Mouse (Mus musculus) kidney, postnatal 4 days (tissue): ENCODE results near the gene Crhr2.

ENCODE experiments used
- DNase-seq, 2 experiments: peaks; one replicate each; pipeline ENCODE4 v3.0.0; 2021; ENCODE audit warnings: mixed read lengths in 2 of 2

Crhr2 gene

DNA sequence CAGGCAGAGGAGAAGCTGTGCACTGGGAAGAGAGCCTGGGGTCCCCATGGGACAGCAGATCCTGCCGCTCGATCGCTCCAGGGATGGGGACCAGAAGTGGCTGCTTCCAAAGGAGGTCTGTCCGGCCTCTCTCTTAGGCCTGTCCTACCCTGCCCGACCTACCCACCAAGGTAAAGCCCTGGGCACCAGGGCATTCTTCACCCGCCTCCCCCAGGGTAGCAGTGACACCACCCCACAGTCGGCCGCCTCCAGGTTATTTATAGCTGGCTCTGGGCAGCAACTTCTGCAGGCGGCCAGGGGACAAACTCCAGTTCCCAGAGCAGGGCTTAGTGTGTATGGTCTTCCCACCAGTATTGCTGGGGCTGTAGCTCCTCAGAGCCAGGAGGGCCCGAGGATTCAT is at the start of gene Crhr2:
TSS of gene Crhr2 (minus strand) at position 223 of the 400 bp plus-strand sequence.
- DNase-seq = peak; percentile 7 to 33

DNA sequence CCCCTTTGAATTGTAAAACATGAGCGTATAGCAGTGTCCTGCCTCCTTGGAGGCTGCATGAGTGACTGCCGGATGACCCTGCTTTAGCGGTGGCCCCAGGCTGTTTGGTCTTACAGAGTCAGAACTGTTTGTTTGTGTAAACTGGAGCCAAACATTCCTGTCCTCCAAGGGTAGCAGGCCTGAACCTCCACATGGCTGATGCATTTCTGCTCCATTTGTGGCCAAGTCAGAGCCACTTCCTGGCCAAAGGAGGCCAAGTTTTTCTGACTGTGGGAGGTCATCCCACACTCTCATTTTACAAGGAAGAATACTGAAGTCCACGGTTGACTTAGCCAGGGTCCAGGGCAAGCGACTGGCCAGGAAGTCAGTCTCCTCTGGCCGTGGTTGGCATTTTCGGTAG is 46.7 kb upstream of the Crhr2 start:
- peak; percentile 22 to 30 for DNase-seq

DNA sequence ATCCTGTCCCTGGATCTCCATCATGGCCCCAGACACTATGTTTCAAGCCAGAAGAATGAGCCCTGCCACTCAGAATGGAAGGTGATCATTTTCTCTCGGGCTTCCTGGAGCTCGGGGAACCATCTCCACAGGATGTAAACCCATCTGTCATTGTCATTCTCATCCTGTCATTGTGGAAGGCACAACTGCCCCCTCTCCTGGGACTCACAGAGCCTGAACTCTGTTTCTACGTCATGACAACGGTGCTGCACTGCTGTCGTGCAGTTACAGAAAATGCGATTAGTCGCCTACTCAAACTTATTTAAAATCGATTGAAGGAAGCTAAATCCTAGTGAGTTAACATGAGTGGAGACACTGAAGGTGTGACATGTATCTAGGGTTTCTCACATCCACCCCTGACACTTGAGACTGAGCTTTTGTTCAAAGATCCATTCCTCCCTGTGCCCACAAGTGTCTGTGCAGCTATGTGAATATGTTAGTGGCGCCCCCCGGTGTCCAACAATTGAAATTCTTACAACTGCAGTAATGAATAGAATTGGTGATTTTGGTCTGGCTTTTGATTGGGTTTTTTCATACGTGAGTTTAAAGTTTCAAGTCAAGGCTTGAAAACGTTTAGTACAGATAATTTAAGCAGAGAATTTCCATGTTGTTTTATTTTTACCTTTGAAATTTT is 44.4 kb upstream of the Crhr2 start:
- DNase-seq = peak; percentile 44 to 58

DNA sequence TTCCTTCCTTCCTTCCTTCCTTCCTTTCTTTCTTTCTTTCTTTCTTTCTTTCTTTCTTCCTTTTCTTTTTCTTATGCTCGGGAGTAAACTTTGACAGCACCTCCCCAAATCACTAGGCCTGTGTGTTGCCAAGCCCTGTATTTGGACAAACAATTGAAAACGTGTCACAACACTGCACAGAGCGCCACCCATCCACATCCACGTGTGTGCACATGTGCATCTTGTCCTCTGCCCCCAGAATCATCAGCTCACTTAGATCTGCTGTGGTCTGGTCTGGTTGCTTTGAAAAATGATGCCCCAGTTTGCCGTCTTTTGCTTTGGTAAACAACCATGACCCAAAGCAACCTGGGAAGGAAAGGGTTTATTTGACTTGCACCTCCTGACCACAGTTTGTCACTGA is 43.1 kb upstream of the Crhr2 start:
- peak; percentile 16 to 32 for DNase-seq

DNA sequence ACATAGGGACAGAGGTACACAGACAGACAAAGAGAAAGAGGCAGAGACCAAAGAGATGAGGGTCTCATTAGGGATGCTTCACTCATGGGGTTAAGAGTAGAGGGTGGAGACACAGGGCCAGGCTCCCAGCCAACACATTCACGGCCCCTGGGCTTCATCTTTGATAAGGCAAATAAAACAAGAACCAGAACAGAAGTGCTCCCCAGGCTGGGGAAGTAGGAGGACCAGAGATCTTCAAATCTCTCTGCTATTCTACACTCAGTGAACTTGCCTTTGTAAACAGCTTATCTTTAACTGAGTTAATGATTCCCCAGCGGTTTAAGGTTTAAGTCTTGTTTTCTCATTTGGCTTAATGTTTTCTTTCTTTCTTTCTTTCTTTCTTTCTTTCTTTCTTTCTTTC is 42.6 kb upstream of the Crhr2 start:
- DNase-seq = peak; percentile 35 to 45

DNA sequence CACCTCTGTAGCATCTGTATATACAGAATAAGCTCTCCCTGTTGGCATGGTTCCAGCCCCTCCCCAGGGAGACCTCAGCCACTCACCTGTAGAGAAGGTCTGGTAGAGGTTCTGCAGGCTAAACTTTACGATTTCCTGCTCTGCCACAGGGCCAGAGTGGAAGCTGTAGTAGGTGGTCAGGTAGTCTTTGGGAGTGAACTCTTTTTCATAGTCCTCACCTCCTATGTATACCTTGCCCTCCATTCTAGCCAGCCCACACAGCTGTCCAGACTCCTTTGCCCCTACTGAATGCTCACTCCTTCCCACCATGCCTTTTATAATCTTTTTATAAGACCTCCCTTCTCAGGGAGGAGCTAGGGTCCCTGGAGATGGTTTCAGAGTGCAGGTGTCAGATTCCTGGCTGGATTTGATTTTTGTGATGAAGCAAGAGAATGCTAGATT is 41.9 kb upstream of the Crhr2 start, which contains the start of gene Inmt:
TSS of gene Inmt (minus strand) at position 303 of the 441 bp plus-strand sequence.
- DNase-seq = peak; percentile 48 to 57

DNA sequence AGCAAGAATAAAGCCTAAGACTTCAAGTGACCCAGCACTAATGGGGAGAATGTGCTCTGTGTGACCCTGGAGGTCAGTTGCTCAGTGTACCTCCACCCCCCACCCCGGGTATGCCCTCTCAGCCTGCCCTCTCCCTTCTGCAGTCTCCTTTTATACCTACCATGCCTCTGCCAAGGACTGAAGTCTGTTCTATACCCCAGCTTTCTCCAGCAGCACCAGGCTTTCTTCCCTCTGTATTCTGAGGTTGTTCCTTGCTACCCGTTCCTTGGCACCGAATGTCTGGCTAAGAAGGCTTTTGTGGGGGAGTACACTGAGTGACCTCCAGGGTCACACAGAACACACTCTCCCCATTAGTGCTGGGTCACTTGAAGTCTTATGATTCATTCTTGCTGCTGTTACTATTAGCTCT is 41.1 kb upstream of the Crhr2 start:
- DNase-seq = no peak

DNA sequence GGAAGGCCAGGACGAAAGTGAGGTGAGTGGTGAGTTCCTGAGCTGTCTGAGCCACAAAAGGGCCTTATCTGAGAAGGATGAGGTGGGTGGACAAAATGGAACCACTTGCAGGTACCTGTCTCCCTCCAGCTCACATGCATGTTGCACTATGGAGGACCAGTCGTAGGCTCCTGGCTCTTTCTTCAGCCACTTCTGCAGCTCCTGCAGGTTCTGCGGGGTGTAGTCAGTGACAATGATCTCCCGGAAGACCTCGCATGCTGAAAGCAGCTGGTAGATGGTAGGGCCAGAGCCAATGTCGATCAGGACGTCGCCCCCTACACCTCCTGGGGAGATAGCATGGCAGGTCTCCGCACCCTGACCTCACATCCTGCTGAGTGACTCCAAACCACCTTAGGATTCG is 40.4 kb upstream of the Crhr2 start:
- DNase-seq = no peak

DNA sequence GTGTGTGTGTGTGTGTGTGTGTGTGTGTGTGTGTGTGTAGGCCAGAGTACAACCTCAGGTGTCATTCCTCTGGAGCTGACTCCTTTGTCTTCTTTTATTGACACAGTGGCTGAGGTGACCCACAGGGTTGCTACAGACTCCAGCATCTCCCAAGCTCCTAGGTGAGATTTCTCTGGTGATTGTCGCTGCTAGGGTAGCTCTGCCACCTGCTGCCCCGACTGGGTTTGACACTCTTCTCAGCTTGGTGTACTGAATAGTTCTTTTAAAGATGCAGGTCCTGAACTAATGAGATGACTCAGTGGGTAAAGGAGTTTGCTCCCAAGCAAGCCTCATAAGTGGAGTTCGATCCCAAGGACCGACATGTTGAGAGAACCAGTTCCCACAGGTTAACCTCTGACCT is 38.8 kb upstream of the Crhr2 start:
- DNase-seq = no peak

DNA sequence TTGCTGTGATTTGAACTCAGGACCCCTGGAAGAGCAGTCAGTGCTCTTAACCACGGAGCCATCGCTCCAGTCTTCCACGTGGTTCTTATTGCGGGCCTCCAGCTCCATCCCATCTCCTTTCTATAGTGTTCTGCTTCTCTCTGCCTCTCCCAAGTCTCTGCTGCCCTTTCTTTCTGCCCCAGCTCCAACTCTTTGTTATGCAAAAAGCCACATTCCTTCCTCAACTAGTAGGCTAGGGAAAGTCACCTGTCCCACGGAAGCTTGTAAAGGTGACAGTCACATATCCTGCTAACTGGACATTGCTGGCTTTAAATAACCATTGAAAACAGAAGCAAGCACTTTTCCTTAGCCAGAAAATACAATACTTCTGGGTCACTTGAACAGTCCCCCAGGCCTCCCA is 37.0 kb upstream of the Crhr2 start:
- DNase-seq = no peak

DNA sequence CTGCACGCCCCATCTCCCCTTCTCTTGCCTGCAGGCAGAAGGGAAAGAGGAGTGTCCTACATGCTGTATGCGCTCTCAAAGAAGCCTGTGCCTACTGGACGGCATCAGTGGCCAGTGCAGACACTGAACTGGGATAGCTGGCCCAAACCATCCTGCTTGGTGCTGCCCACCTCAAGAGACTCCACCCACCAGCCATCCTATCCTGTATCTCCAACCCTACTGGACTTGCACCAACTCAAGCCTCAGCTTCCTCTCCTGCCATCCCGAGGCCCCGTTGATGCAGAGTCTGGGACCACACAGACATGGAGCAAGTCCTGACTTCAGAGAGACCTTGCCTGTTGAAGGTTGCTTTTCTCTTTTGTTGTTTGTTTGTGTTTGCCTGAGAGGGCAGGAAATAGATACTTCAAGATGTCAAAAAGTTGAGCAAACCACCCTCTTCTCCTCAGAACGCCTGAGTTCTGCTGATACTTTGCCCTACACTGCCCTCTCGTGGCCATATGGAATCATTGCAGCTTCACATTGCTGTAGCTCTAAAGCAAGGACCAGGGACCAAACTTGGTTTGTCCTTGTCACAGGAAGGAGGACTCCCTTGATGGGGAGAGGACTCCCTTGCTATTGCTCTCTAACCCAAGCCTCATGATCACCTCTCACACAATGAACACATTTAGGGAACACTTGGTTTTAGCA is 34.1 kb upstream of the Crhr2 start:
- DNase-seq = peak; percentile 77 to 81

DNA sequence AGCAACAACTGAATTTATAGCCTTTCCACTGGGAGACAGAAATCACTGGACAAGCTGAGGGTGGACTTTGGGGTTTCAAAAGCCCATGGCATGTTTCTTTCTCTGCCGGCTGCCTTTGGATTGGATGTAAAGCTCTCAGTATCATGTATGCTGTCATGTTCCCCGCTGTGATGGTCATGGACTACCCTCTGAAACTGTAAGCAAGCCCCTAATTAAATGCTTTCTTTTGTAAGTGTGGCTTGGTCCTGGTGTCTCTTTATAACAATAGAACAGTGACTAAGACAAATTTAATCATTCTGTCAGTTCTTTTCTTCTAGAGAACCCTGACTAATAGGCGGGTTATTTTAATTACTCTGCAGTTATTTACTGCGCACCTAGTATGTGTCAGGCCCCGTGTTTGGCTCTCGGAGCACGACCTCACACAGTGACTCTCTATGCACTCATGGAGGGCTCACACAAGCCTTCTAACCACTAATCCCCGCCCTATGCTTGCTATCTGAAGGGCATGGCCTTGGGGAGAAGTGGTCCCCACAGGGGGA is 30.3 kb upstream of the Crhr2 start:
- DNase-seq = no peak

DNA sequence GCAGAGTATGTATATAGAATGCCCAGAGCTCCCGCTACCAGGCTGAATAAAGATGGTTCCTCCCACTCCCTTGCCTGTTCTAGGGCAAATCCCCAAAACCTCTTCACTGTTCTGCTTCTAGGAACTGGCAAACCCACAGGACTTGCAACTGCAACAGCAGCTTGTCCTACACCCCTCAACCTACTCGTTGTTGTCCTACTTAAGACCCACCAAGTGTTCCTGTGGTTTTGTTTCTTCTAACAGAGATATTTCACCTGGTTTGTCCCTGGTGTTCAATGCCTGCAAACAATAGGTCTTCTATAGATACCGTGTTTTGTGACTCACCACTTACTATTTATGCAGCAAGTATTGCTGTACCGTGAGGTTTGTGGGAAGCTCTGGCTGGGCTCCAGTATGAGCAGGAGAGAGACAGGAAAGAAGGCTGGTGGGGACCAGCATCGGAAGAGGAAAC is 28.5 kb upstream of the Crhr2 start:
- no peak for DNase-seq

DNA sequence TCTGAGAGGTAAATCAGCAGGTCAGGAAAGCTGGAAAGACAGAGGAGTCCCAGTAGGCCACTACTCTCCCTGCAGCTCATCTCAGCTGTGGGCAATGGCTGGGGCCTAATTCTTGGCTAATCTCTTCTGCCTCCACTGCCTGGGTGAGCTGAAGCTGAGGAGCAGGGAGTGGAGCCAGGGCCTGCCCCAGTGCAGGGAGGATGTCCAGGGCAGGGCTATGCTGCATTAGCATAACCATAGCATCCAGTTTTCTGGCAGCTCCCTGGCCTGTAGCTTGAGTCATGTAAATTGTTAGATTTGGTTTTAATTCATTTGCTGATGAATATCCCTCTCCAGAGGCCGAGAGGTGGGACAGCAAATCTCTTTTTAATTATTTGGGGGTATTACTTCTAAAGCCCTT is 26.4 kb upstream of the Crhr2 start:
- no peak for DNase-seq

DNA sequence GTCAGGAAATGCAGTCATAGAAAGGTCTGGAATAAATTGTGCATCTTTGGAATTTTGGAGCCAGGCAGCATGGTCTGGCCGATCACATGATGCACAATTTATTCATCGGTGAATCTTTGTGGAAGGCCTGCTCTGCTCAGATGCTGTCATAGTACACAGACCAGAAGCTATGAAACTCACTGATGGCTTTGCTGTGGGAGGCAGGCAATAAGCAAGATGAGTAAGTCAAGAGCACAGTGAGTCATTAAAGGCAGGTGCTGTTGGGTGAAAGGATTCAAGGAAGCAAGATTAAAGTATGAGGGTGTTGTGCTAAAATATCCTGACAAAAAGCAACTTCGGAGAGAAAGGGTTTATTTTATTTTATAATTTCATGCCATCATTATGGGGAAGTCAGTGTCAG is 19.4 kb upstream of the Crhr2 start:
- DNase-seq = no peak

DNA sequence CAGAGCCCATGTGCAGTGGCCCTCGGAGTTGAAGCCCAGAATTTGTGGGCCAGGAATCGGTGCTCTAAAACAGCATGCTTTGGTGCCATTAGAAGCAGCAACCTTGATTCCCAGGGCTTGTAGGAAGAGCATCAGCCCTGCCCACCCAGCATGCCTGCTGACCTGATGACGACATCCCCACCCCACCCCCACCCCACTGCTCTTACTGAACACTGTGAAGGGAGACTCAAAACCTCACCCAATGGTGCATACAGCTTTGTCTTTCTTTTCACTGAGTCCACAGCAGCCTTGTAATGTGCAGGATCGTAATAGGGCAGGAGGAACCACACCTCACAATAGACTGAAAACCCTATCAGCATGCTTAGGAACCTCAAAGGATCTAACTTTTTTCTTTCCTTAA is 13.3 kb upstream of the Crhr2 start:
- no peak for DNase-seq

DNA sequence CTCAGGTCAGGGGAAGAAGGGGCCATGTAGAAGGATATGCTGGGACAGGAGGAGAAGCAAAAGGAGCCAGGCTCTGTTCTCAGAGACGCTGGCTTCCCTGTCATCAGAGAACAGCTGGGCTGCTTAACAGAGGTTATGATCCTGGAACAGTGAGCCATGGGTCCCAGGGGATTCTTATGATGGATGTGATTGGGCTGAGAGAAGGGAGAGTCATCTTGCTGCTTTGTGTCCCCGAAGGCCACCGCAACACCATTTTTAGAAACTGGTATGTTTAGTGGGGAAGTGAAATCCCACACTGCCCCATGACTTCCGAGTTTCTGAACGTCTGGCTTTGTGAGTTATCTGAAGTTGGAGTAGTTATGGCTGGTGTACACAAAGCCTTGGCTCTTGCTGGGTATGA is 12.5 kb upstream of the Crhr2 start:
- peak; percentile 33 to 55 for DNase-seq

DNA sequence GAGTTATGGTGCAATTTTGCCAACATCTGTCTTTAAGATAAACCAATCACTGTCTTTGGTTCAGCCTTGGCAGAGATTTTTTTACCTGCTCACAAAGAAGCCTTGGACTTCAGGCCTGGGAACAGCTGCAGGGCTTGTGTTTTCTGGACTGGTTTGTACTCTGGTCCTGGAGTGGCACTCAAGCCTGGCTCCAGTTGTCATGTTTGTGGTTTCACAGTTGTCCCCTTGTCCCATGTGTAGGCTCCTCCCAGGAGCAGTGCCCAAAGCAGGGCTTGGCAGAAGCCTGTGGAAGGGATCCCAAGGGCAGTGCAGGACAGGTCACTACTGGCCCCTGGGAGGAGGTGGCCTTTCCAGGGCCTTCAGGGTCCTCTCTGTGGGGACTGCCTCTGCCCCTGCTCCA is 5.5 kb upstream of the Crhr2 start:
- no peak for DNase-seq

DNA sequence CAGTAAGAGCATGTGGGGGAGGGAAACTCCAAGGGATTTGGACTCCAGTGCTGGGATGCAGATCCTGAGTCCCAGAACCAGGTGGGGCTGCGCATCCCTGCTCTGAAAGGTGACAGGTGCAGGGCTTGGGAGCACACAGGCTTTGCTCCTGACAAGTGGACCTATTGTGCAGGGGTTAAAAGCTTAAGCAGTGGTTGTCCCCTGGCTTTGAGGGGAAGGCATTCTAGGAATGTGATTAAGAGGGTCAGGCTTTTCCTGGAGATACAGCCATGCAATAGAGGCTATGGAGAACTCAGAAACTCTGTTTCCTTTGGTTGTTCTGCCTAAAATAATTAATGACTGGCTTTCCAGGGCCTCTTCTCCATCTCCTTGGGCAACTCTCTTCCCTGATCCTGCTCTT is 609 bp upstream of the Crhr2 start:
- no peak for DNase-seq

DNA sequence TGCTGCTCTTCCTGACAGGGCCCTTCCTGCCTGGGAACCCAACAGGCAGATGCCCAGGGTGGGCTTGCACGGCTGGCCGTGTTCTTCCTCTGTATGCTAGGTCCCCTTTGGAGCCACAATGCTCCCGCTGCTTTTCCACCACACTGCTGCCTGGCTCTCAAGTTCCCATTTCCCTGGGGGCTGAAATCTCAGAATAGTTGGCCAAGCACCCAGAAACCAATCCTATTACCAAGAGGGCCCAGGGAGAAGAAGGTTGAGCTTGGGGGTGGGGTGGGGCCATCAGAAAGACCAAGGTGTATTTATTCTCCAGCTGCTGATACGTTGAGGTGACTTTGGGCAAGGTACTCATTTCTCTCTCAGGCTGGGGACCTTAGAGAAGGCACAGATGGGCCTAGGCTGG is 1.5 kb downstream of the Crhr2 start:
- no peak for DNase-seq

DNA sequence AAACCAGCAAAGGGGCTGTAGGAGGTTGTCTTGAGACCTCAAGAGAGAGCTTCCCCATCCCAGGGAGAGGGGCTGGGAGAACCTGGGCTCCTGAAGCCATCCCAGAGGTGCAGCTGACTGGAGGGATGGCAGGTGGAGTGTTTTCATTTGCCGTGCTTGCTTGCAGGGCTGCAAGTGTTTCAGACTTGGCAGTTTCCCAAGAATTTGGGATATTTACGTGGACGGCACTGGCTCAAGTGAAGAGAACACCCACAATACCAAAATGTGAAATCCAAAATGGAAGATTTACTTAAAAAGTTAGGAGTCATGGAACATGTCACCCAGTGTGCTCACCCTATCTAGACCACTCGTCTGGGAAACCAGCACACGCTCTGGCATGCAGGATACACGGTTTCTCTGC is 2.2 kb downstream of the Crhr2 start:
- DNase-seq = no peak

DNA sequence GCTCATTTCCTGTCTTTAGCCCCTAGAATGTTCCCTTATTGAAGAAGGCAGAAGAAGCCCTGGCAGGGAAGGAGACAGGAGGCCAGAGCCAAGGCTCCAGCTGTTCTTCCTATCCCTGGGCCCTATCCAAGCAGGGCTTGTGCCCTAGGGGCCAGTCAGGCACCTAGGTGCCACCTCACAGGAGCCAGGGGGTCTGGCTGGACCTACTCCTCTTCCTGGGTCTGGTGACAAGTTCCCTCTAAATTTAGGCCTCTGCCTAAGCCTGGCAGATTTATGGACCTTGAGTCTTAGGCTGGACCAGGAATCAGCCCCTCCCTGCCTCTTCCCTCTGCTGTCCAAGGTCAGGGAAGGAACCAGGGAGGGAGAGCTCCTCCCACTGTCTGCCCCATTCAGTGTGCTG is 4.4 kb downstream of the Crhr2 start:
- no peak for DNase-seq

DNA sequence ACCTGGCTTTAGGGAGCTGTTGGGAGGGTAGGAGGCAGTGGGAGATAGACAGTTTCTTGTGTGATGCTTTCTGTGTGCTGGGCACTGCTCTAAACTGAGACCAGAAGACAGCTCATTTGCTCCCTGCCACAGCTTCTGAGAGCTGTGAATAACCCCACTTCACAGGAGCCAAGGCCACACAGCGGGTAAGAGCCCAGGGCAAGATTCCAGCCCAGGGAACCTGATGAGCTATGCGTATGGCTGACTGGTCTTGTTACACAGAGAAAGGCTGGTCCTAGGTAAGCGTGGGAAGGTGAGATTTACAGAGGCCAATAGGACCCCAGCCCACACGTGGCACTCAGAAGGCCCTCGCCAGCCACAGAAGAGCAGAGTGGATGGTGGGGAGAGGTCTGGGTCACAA is 6.2 kb downstream of the Crhr2 start:
- no peak for DNase-seq

DNA sequence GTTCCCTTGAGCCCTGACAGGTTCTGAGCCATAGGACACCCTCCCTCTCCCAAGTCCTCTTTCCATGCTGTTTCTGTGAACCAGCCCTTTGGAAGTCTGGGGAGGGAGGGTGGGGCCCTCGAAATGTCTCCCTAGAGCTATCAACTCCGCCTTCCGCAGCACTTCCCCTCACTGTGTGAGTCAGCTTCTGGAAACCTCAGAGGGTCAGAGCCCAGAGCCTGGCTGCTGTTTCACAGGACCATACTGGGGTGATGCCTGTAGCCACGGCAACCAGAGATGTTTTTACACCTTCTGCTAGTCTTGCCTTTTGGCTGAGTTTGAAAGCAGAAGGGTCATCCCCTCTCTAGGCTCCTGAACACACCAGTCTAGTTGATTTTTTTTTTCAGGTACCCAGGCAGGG is 9.8 kb downstream of the Crhr2 start:
- no peak for DNase-seq
